Mouse (Mus musculus): ENCODE results near the gene Des.

The Des gene

GRCm38 (mm10) chr1:75381482-75382355 is 21.6 kb downstream of the Des start:
- in situ Hi-C loops (cut with MboI, MseI), result no loop called here

- in situ Hi-C loops (cut with MboI, MseI), result no loop called here
Observed at GRCm38 (mm10) chr1:75382356-75383071, 22.4 kb downstream of the Des start.

- in situ Hi-C loops (cut with MboI, MseI), result no loop called here
Observed at GRCm38 (mm10) chr1:75384470-75385141, 24.5 kb downstream of the Des start.

GRCm38 (mm10) chr1:75385142-75385730 is 25.1 kb downstream of the Des start:
- in situ Hi-C loops (cut with MboI, MseI), result no loop called here

- in situ Hi-C loops (cut with MboI, MseI), result no loop called here
Observed at GRCm38 (mm10) chr1:75386149-75386548, 26.0 kb downstream of the Des start.

GRCm38 (mm10) chr1:75387469-75387928 is 27.4 kb downstream of the Des start:
- in situ Hi-C loops (cut with MboI, MseI), result no loop called here

- in situ Hi-C loops (cut with MboI, MseI), result no loop called here
Observed at GRCm38 (mm10) chr1:75387929-75388897, 28.1 kb downstream of the Des start.

- in situ Hi-C loops (cut with MboI, MseI), result no loop called here
Observed at GRCm38 (mm10) chr1:75388898-75389515, 28.9 kb downstream of the Des start.

GRCm38 (mm10) chr1:75393139-75393538 is 33.0 kb downstream of the Des start:
- in situ Hi-C loops (cut with MboI, MseI), result no loop called here

GRCm38 (mm10) chr1:75393846-75394245 is 33.7 kb downstream of the Des start:
- in situ Hi-C loops (cut with MboI, MseI), result no loop called here

- in situ Hi-C loops (cut with MboI, MseI), result no loop called here
Observed at GRCm38 (mm10) chr1:75398761-75399402, 38.8 kb downstream of the Des start.

- in situ Hi-C loops (cut with MboI, MseI), result no loop called here
Observed at GRCm38 (mm10) chr1:75399755-75400492, 39.8 kb downstream of the Des start.

- in situ Hi-C loops (cut with MboI, MseI), result no loop called here
Observed at GRCm38 (mm10) chr1:75400493-75401115, 40.5 kb downstream of the Des start.

GRCm38 (mm10) chr1:75405547-75405946 is 45.4 kb downstream of the Des start:
- in situ Hi-C loops (cut with MboI, MseI), result no loop called here

GRCm38 (mm10) chr1:75406173-75406572 is 46.0 kb downstream of the Des start:
- in situ Hi-C loops (cut with MboI, MseI), result no loop called here

- in situ Hi-C loops (cut with MboI, MseI), result no loop called here
Observed at GRCm38 (mm10) chr1:75407056-75407455, 46.9 kb downstream of the Des start.

- in situ Hi-C loops (cut with MboI, MseI), result no loop called here
Observed at GRCm38 (mm10) chr1:75408210-75408609, 48.1 kb downstream of the Des start.

GRCm38 (mm10) chr1:75409950-75410349 is 49.8 kb downstream of the Des start:
- in situ Hi-C loops (cut with MboI, MseI), result no loop called here
